Mouse (Mus musculus) inflammation-experienced regulatory T-cells (primary cell): ENCODE data around the gene Ascl1. TPM values are rescaled to one million over a fixed set of nuclear protein-coding genes. Genes with fewer than 3 reads are reported as not detected.

Experiments used
- polyA plus RNA-seq, 2 experiments: library from polyadenylated mRNA; unstranded; fragments of 100-300 nt; shearing (Covaris generic); gene quantifications; one replicate each; pipeline ENCODE4 v1.2.1; 2017

Ascl1 gene
- polyA plus RNA-seq: under 1 TPM in 1 of 2 experiments, not detected in 1; 0.86 TPM

DNA sequence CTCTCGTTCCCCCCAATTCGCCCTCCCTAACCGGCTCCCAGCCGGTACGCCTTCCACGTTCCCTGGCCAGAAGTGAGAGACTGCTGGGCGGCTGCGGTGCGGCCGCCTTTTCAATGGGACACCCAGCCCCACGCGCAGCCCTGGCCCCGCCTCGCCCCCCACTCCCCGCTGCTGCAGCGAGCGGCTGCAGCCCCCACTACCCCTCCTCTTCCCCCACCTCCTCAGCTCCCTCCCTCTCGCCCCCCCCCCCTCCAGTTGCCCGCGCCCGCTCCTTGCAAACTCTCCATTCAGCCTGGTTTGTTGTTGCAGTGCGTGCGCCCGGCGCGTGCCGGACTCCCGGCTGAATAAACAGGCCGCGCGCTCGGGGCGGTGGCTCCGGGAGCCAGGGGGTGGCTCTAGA, at the start of gene Ascl1:
Gene Ascl1 (minus strand): TSS at position 85 of the 400 bp plus-strand sequence.

DNA sequence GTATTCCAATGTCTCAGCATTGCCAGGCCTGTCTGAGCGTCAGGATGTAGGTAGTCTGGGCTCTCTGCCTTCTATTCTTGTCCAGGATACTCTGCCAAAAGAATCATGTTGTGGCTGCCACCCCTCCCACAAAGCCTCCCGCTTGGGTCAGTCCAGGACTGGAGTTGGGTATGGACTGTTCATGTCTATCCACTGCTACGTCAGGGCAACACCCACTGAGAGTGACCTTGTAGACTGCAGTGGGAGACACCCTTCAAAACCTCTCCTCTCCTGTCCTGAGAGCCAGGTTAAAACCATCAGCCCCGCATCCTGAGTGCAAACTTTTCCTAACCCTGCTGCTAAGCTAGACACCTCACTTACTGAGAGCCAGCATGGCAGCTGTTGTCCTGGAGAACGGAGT, 28.2 kb upstream of the Ascl1 start, which contains the start of gene Pah:
Gene Pah (plus strand): TSS at position 150 of the 400 bp plus-strand sequence.

Other genes starting within 250 kb of the Ascl1 start
- 1 to 10 TPM in 1 of 2 experiments, not detected in 1; 1.3 TPM for gene Pah, start 28.1 kb upstream of the Ascl1 start, polyA plus RNA-seq